Mouse (Mus musculus) heart, postnatal 36 days (tissue): Measurements from ENCODE around the gene S100a14. TPM values are rescaled to one million over a fixed set of nuclear protein-coding genes. Genes with fewer than 3 reads are reported as not detected.

Experiments used
- DNase-seq, 2 experiments: peaks; one replicate each; pipeline ENCODE4 v3.0.0; 2021 to 2022
- intact Hi-C: fragments of 180-260 bp; cut with DNase I; formaldehyde crosslinking; loops from one replicate; pipeline ENCODE4 v1.15.1; 2025
- total RNA-seq, 2 experiments: library from RNA; stranded (reverse); gene quantifications; 2 replicates each; pipeline ENCODE4 v1.2.3; 2021

Gene S100a14
- total RNA-seq, 2 experiments from 2014 or later, result 0.46 to 0.53 TPM

GRCm38 (mm10) chr3:90515242-90515641 lies 11.4 kb upstream of the S100a14 start:
- intact Hi-C loops, result no loop called here
- DNase-seq, result peak; percentile 55

DNA sequence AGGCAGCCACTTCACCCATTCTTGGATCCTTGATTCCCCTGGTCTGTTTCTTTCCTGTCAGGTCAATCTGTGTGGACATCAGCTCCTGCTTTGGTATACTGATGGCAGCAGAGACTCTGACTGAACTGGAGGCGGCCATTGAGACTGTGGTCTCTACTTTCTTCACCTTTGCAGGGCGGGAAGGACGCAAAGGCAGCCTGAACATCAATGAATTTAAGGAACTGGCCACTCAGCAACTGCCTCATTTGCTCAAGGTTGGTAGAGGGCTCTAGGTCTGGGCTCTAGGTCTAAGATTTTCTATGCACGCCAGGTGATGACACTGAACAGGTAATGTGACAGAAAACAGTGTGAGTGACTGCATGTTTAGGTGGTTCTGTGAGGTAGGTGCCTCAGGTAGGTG lies 10.9 kb upstream of the S100a14 start:
- intact Hi-C loops, result no loop called here
- DNase-seq, result no peak

- no peak for DNase-seq
- intact Hi-C loops, result no loop called here
These were observed 8.9 kb upstream of the S100a14 start for GRCm38 (mm10) chr3:90517711-90518110.

DNA sequence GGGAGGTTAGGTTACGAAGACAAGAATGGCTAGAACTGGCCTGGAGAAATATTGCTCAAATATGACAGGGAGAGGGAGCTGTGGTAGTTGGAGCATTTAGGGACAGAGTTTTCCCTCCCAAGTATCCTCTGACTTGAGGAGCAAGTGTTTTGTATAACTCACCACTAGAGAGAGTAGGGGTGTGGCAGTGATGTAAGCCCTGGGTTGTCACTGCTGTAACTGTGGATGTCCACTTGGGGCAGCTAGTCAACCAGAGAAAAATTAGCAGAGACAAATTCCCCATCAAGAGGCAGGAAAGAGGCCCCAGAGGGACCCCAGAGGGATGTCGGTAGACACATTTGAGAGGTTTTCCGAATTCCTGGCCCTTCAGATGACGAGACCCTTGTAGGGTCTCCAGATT lies 1.2 kb upstream of the S100a14 start:
- intact Hi-C loops, result loop anchor here (1.0 to 5.0 kb wide), 3 partner anchors 59 to 182 kb away; no protein-coding TSS in a partner anchor
- peak in 1 of 2 experiments; percentile 49 for DNase-seq

DNA sequence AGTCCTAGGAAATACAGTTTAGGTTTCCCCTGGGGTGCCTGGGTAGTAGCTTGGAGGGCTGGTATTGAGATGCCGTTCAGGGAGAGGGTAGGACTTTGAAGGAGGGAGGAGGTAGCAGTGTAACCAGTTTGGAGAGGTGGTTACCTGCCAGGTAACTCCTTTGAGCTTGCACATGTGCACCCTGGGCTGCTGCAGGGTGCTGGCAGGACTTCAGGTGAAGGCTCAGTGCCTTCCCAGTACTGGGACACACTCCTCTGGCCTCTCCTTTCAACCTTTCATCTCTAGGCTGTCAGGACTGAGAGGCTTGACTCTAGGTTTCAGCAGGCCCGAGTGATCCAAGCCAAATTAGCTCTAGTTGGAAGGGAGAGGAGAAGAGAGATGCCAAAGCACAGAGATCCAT lies 580 bp upstream of the S100a14 start:
- intact Hi-C loops, result loop anchor here (2.0 to 5.0 kb wide), 2 partner anchors 127 to 181 kb away; no protein-coding TSS in a partner anchor

GRCm38 (mm10) chr3:90527291-90527873 lies 726 bp downstream of the S100a14 start:
- no peak for DNase-seq
- intact Hi-C loops, result loop anchor here (2.0 to 5.0 kb wide), 2 partner anchors 125 to 180 kb away; no protein-coding TSS in a partner anchor

More for the DNA sequence above, 580 bp upstream of the S100a14 start:
- DNase-seq, result no peak

- DNase-seq, result no peak
- intact Hi-C loops, result no loop called here
These were observed 5.1 kb downstream of the S100a14 start for GRCm38 (mm10) chr3:90531713-90532112.

DNA sequence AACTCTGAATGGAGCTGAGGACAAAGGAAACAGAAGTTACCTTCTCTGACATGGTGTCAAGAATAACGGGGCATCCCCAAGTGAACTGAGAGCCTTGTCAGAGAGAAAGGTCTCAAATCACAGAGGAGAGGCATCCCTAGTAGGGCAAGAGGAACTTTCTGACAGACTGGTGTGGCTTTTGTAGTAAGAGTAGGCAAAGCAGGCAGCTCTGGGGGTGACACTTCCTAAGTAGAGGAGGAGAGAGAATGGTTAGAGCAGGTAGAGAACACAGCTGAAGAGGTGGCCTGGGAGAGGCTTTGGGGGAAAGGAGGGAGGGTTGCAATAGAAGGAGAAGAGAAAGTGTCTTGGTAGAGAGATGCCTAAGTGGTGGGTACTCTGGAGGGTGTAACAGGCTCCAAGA lies 8.8 kb downstream of the S100a14 start:
- intact Hi-C loops, result no loop called here
- DNase-seq, result no peak

- intact Hi-C loops, result no loop called here
- peak; percentile 75 to 78 for DNase-seq
These were observed 10.7 kb downstream of the S100a14 start, which contains the start of gene S100a16 for GRCm38 (mm10) chr3:90537141-90537904. Gene S100a16 (plus strand): TSS chr3:90537254.

DNA sequence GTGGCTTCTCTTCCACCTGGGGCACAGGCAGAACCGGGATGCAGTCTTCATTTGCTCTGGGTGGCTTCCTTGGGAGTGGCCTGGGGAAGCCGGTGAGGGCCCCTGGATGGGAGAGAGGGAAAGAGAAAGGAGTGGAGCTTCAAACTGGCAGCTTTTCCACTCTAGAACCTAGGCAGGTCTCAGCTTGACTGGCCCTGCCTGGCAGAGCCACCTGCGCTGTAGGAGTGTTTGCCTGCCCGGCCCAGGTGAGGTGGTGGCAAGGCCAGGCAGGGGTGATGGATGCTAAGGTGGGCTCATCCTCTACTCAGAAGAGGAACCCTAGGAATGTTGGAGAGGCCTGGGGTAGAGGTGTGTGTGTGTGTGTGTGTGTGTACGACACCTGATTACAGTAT lies 11.2 kb downstream of the S100a14 start:
- DNase-seq, result no peak
- intact Hi-C loops, result no loop called here

DNA sequence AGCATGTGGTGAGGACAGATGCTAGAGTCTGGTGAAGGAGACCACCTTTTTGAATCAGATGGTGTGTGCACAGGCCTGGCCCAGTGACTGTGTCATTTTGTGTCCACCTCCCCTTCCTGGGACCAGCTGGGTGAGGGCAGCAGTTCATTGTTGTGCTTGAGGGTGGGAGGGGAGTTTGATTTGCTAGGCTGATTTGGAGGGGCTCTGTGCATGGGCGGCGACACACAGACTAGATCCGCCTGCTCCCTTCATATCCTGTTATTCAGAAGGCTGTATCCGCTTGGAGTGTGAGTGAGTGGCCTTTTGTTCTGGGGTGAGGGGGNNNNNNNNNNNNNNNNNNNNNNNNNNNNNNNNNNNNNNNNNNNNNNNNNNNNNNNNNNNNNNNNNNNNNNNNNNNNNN lies 14.2 kb downstream of the S100a14 start:
- DNase-seq, result peak; percentile 44 to 58
- intact Hi-C loops, result loop anchor here (5.0 kb wide), 1 partner anchor 41 kb away; no protein-coding TSS in a partner anchor

GRCm38 (mm10) chr3:90549676-90550420 lies 23.2 kb downstream of the S100a14 start:
- intact Hi-C loops, result no loop called here
- no peak for DNase-seq

DNA sequence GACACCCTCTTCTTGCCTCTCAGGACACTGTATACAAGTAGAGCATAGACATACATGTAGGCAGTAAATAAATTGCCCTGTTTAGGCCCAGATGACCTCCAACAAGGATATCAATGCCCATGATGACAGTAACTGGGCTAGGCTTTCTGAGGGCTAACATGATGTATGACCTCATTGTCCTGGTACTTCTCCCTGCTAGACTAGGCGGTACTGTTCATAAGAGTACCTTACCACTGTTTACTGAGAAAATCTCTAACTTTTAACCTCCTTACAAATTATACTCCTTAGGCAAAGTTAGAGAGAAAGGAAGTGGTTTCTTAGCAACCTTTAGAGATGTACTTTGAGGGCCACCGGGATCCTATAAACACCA lies 23.8 kb downstream of the S100a14 start:
- DNase-seq, result no peak
- intact Hi-C loops, result no loop called here

DNA sequence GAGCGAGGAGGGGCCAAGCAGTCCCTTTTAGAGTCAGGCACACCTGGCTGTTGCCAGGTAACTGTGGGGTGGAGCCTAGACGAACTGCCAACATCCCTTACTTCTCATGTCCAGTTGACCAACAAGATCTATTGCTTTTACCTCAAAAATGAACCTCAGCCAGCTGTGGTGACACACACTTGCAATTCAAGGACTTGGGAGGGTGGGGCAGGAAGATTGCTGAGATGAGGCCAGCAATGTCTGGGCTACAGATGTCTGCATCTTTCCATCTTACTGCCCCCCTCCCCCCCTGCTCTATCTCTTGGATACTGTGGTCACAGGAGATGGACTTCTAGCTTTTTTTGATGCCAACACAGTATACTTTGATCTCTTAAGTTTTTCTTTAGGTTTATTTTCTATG lies 25.6 kb downstream of the S100a14 start:
- DNase-seq, result no peak
- intact Hi-C loops, result no loop called here

DNA sequence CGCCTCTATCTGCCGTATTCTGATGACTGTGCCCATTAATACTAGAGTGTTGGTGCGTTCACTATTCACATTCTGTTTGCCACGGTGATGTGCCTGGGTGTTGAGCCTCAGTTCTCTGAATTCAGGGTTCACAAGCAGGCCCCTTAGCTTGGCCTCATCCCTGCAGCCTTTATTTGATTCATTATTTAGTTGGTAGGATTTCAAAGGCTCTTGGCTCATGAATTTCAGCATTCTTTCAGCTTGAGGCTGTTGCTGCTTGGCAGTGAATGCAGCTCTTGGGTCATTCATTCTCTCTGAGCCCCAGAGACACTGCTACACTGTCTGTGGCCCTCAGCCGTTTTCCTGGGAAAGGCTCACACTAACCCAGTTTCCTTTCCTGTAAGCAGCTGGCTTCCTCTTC lies 29.3 kb downstream of the S100a14 start:
- DNase-seq, result no peak
- intact Hi-C loops, result no loop called here

- no peak for DNase-seq
- intact Hi-C loops, result no loop called here
These were observed 33.5 kb downstream of the S100a14 start, which contains the start of gene S100a3 for GRCm38 (mm10) chr3:90560008-90560628. Gene S100a3 (plus strand): TSS chr3:90560578.

DNA sequence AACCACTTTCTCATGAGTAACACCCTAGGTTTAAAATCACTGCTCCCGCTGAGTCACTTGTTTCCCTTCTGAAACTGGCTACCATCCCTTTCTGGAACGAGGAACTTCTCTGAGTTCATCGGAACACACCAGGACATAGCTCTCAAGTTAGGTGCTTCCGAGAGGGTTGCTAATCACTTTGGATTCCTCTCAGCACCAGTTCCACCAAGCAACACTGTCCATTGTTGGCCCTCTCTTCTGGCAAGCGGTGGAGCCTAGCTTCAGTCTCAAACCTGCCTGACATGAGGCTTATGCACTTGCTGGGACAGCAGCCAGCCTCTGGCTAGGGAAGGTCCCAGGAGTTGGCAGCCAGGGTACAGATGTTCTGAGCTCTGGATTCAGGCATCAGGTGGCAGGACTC lies 48.0 kb downstream of the S100a14 start:
- intact Hi-C loops, result no loop called here
- peak; percentile 38 to 57 for DNase-seq

- intact Hi-C loops, result no loop called here
These were observed 48.7 kb downstream of the S100a14 start for GRCm38 (mm10) chr3:90575320-90575719.

GRCm38 (mm10) chr3:90576351-90577001 lies 49.8 kb downstream of the S100a14 start:
- no peak for DNase-seq
- intact Hi-C loops, result no loop called here

More at GRCm38 (mm10) chr3:90575320-90575719, 48.7 kb downstream of the S100a14 start:
- DNase-seq, result no peak
